Mouse (Mus musculus) kidney, postnatal 0 days (tissue): ENCODE measurements around the gene Dnaja4. TPM values are rescaled to one million over a fixed set of nuclear protein-coding genes. Genes with fewer than 3 reads are reported as not detected.

Experiments
- ATAC-seq: fragments of 200-750 bp; cut with Nextera tagmentation; replicated peaks from 2 replicates; pipeline ENCODE4 v1.8.0; 2017; ENCODE audit warnings: low read depth, moderate number of reproducible peaks, moderate TSS enrichment, moderate library complexity; ENCODE audit not compliant: low FRiP score
- DNase-seq: peaks from one replicate; pipeline ENCODE4 v3.0.0-alpha.2; 2016; ENCODE audit warnings: low spot score
- H3K27ac ChIP-seq: fragments of 300-500 bp; sonication (generic); 2 replicates; pipeline ENCODE4 v1.5.1; 2014; ENCODE audit warnings: mild to moderate bottlenecking
- H3K27me3 ChIP-seq: fragments of 300-500 bp; sonication (generic); 2 replicates; pipeline ENCODE4 v1.6.1; 2014; ENCODE audit warnings: low read length, mixed read lengths; ENCODE audit not compliant: insufficient read depth
- H3K36me3 ChIP-seq: fragments of 300-500 bp; sonication (generic); 2 replicates; pipeline ENCODE4 v1.6.1; 2014; ENCODE audit warnings: low read length, mixed read lengths; ENCODE audit not compliant: insufficient read depth
- H3K4me1 ChIP-seq: fragments of 300-500 bp; sonication (generic); replicated peaks from 2 replicates; pipeline ENCODE4 v1.6.1; 2014; ENCODE audit warnings: antibody characterized with exemption, low read length, mixed read lengths; ENCODE audit not compliant: insufficient read depth
- H3K4me2 ChIP-seq: fragments of 300-500 bp; sonication (generic); 2 replicates; pipeline ENCODE4 v1.6.1; 2014; ENCODE audit warnings: mild to moderate bottlenecking, low read length, moderate library complexity, mixed read lengths
- H3K4me3 ChIP-seq: fragments of 300-500 bp; sonication (generic); replicated peaks from 2 replicates; pipeline ENCODE4 v1.5.1; 2014; ENCODE audit warnings: low read depth, low read length
- H3K9ac ChIP-seq: fragments of 300-500 bp; sonication (generic); 2 replicates; pipeline ENCODE4 v1.6.1; 2014; ENCODE audit warnings: low read depth, low read length
- H3K9me3 ChIP-seq: fragments of 300-500 bp; sonication (generic); replicated peaks from 2 replicates; pipeline ENCODE4 v1.6.1; 2016; ENCODE audit warnings: low read length, inconsistent platforms, mixed read lengths
- CTCF ChIP-seq: IDR thresholded peaks from 2 replicates; pipeline ENCODE4 v1.5.1; 2016; ENCODE audit warnings: antibody characterized with exemption, low read depth, mild to moderate bottlenecking, moderate library complexity
- WGBS: fragments of 180-500 bp; shearing (Covaris S2); extraction: QIAGEN DNeasy Blood & Tissue Kit; methylation state at CpG from one replicate; pipeline ENCODE4 v1.1.7; 2014; 5-methylcytosine and 5-hydroxymethylcytosine counted together
- polyA plus RNA-seq: library from polyadenylated mRNA; unstranded; fragments of >200 nt; fragmentation: Nextera tagmentation; extraction: Ambion mirVana; gene quantifications from 2 replicates; pipeline ENCODE4 v1.2.1, GENCODE M21; 2015

Dnaja4 gene
- polyA plus RNA-seq, 1 experiment from 2014 or later = 2.9 TPM

DNA sequence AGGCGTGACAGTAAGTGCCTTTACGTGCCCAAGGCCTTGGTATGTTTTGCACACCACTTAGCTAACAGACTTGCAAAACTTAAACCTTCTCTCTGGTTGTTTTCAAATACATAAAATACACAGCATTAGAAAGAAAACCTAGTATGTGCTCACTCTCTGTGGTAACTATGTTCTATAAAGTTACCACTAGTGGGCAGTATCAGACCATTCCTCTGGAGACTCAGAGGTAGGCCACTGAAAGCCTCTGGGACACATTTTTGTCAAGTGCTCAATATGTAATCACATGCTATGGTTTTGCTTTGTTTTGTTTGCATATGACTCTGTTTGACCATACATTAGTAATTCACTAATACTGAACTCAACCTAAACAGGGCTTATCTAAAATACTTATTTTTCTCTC is 33.4 kb downstream of the Dnaja4 start:
- H3K27ac ChIP-seq = no peak overlapping the region
- no peaks in the 10 kb centered on the region for H3K9me3 ChIP-seq
- no peaks in the 10 kb centered on the region for H3K27me3 ChIP-seq
- no peaks in the 10 kb centered on the region; the same call in 1 of the 2 replicates for H3K4me1 ChIP-seq
- H3K4me2 ChIP-seq = no peak overlapping the region
- H3K9ac ChIP-seq = no peak overlapping the region
- TF ChIP-seq CTCF = peak; percentile 77
- H3K4me3 ChIP-seq = no peak overlapping the region
- ATAC-seq (no peak), DNase-seq (peak; percentile 80)
- 93% methylated on average over 2 of the region's 2 CpGs for WGBS
- peaks cover 15% of the 10 kb centered on the region for H3K36me3 ChIP-seq

DNA sequence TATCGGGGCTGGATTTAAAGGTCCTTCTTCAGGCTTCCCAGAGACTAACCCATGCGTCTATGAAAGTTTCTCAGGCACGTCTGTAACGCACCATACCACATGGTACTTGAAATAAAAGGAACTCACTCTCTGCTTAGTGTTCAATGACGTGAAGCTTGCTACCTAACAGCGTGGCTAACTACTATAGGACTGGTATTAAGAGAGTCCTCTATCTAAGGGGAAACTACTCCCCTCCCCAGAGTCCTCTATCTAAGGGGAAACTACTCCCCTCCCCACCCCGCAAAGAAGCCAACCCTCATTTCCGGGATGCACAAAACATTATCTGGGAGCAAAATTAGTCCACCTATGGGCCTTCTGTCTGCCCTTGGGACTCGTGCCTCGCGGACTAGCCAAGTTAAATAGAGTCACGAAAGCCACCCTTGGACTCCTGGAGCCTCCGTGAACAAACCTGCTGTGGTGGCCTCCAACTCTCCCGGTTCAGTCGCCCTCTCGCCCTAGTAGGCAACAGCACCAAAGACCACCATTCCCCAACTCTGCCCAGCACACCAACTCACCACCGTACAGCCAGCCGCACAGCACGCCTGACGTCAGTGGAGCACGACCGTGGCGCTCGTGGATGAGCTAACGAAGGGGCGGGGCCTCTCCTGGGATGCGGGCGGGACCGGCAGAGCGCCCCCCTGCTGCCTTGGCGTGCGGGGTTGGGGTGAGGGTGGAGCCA is 35.4 kb downstream of the Dnaja4 start, which contains the start of gene Wdr61:
Gene Wdr61, minus strand, starts transcription at position 599 of the 718 bp plus-strand sequence.
- H3K27ac ChIP-seq = no peak within 1 kb of the TSS
- H3K9ac ChIP-seq = peak within 1 kb of the TSS; percentile 73
- H3K4me3 ChIP-seq = peak within 1 kb of the TSS; percentile 60
- WGBS = 2% methylated on average over 32 of the region's 32 CpGs
- H3K9me3 ChIP-seq = no peaks in the 10 kb centered on the region
- H3K27me3 ChIP-seq = no peaks in the 10 kb centered on the region
- DNase-seq (peak; percentile 97), ATAC-seq (peak; percentile 97)
- H3K4me2 ChIP-seq = peak within 1 kb of the TSS; percentile 69
- H3K36me3 ChIP-seq = peaks cover 6% of the 10 kb centered on the region; the same call in 1 of the 2 replicates
- no peaks in the 10 kb centered on the region; the same call in 1 of the 2 replicates for H3K4me1 ChIP-seq
- peak; percentile 79 for TF ChIP-seq CTCF

DNA sequence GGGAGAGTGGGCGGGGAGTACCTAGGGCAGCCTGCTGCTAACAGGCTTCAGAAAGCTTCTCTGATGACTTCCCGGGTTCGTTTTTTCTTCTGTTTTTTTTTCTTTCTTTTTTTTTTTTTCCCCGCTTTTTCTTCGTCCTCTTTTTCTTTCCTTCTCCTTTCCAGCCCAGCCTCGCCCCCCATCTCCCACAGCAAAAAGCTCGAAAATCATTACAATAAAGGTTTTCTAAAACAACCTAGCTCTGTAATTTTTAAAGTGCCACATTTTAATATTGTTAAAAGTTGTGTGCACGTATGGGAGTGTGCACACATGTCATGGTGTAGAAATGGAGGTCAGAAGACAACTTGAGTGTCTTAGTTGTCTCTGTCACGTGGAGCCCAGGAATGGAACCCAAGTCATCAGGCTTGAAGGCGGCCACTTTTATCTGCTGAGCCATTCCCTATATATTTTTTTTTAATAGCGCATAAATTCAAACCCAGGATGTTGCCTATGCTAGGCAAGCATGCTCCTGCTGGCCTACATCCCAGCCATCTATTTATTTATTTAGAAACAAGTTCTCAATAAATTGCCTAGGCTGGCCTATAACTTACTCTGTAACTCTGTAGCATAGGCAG is 36.1 kb downstream of the Dnaja4 start:
- Histone ChIP-seq H3K9ac (no peak overlapping the region), H3K9me3 (no peaks in the 10 kb centered on the region), H3K4me3 (peak overlapping the region; percentile 60), H3K27ac (no peak overlapping the region), H3K4me2 (peak overlapping the region; percentile 53), H3K4me1 (no peaks in the 10 kb centered on the region; the same call in 1 of the 2 replicates), H3K36me3 (no peaks in the 10 kb centered on the region), H3K27me3 (no peaks in the 10 kb centered on the region)
- DNase-seq (no peak), ATAC-seq (no peak)
- 19% methylated on average over 11 of the region's 11 CpGs for WGBS
- no peak for TF ChIP-seq CTCF

DNA sequence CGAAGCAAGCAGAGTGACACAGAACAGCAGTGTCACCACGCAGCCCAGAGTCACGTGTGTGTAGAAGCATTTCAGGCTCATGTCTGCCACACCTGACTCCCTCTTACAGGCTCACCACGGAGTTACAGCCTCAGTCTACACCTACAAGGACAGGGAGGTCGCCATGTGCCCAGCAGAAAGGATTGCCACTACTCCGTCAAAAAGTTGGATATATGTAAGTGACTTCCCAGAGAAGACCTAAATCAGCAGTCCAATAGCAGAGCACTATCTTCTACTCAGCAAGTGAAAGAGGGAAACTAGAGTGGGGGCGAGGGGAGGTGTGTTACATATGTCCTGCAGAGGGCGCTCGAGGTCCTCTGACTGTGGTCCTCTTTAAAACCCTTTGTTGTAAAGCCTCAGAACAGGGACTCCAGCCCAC is 37.6 kb downstream of the Dnaja4 start:
- no peak overlapping the region for H3K27ac ChIP-seq
- ATAC-seq (no peak), DNase-seq (peak; percentile 88)
- no peaks in the 10 kb centered on the region; the same call in 1 of the 2 replicates for H3K4me1 ChIP-seq
- no peak overlapping the region for H3K4me3 ChIP-seq
- TF ChIP-seq CTCF = peak; percentile 84
- H3K27me3 ChIP-seq = no peaks in the 10 kb centered on the region
- no peaks in the 10 kb centered on the region for H3K36me3 ChIP-seq
- WGBS = 24% methylated on average over 9 of the region's 9 CpGs
- H3K9me3 ChIP-seq = no peaks in the 10 kb centered on the region
- H3K9ac ChIP-seq = 0 out of 2 replicates have a peak overlapping the region, but pooled peaks have one; percentile 15
- H3K4me2 ChIP-seq = 0 out of 2 replicates have a peak overlapping the region, but pooled peaks have one; percentile 15

DNA sequence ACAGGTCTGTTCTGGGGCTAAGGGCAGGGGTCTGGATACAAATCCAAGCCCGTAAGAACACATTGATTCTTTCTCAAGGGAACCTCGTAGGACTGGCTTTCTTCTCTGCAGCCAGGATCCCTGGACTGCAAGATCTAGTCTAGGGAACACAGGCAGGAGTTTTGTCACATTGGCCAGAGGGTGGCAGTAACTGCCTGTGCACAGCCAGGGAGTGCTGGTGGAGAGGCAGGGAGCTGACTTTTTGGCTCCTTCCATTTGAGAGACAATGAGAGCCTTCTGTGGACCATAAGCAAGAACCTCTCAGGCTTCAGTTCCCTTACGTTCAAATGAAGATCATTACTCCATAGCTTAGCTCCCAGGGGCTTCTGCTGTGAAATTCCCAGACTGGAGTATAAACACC is 39.7 kb downstream of the Dnaja4 start:
- no peak for ATAC-seq
- TF ChIP-seq CTCF = peak; percentile 87
- H3K9ac ChIP-seq = no peak overlapping the region
- no peaks in the 10 kb centered on the region for H3K9me3 ChIP-seq
- no peak overlapping the region for H3K27ac ChIP-seq
- H3K36me3 ChIP-seq = no peaks in the 10 kb centered on the region
- 23% methylated on average over 3 of the region's 3 CpGs for WGBS
- H3K4me1 ChIP-seq = no peaks in the 10 kb centered on the region; the same call in 1 of the 2 replicates
- H3K27me3 ChIP-seq = no peaks in the 10 kb centered on the region
- DNase-seq = peak; percentile 81
- no peak overlapping the region for H3K4me2 ChIP-seq
- H3K4me3 ChIP-seq = no peak overlapping the region

DNA sequence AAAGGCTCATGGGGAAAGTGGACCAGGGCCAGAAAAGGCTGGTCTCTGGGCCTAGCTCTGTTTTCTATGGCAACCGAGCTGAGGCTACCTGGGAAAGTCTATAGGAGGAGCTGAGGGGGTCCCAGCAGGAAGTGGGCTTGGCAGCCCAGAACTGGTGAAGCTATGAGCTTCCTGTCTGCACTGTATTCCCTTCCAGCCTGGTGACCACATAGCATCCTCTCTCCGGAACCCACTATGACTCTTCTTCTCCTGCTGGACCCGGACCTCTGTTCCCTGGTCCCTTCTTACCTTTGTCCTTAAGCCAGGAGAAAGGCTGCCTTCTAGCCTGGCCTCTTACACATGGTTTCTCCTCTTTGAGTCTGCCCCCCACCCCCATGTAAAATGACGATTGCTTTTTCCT is 45.2 kb downstream of the Dnaja4 start:
- 78% methylated on average over 4 of the region's 4 CpGs for WGBS
- Histone ChIP-seq H3K36me3 (no peaks in the 10 kb centered on the region), H3K4me3 (no peak overlapping the region), H3K9me3 (no peaks in the 10 kb centered on the region), H3K27ac (no peak overlapping the region), H3K9ac (no peak overlapping the region), H3K27me3 (no peaks in the 10 kb centered on the region), H3K4me2 (no peak overlapping the region), H3K4me1 (peaks cover 4% of the 10 kb centered on the region; the same call in 1 of the 2 replicates)
- ATAC-seq = no peak
- no peak for TF ChIP-seq CTCF
- no peak for DNase-seq
